Mouse (Mus musculus) embryonic facial prominence, embryonic 14.5 days (tissue): ENCODE data around the gene Slc2a4. TPM values are rescaled to one million over a fixed set of nuclear protein-coding genes. Genes with fewer than 3 reads are reported as not detected.

Experiments
- ATAC-seq: fragments of 200-750 bp; cut with Nextera tagmentation; 2 replicates; pipeline ENCODE4 v1.8.0; 2017; ENCODE audit warnings: low read depth, moderate number of reproducible peaks, moderate TSS enrichment
- DNase-seq: peaks from one replicate; pipeline ENCODE4 v3.0.0-alpha.2; 2015; ENCODE audit warnings: low spot score
- H3K27ac ChIP-seq: fragments of 300-500 bp; sonication (generic); replicated peaks from 2 replicates; pipeline ENCODE4 v1.5.1; 2014; ENCODE audit warnings: low read depth, mild to moderate bottlenecking, low read length, moderate library complexity
- H3K27me3 ChIP-seq: fragments of 300-500 bp; sonication (generic); replicated peaks from 2 replicates; pipeline ENCODE4 v1.6.1; 2014; ENCODE audit warnings: low read length; ENCODE audit not compliant: control insufficient read depth, insufficient read depth
- H3K36me3 ChIP-seq: fragments of 300-500 bp; sonication (generic); 2 replicates; pipeline ENCODE4 v1.6.1; 2014; ENCODE audit warnings: low read length, mixed read lengths; ENCODE audit not compliant: control insufficient read depth, insufficient read depth
- H3K4me1 ChIP-seq: fragments of 300-500 bp; sonication (generic); 2 replicates; pipeline ENCODE4 v1.6.1; 2014; ENCODE audit warnings: antibody characterized with exemption, low read length; ENCODE audit not compliant: control insufficient read depth, insufficient read depth
- H3K4me2 ChIP-seq: fragments of 300-500 bp; sonication (generic); 2 replicates; pipeline ENCODE4 v1.6.1; 2014; ENCODE audit warnings: low read depth, mild to moderate bottlenecking, low read length, moderate library complexity, mixed read lengths
- H3K4me3 ChIP-seq: fragments of 300-500 bp; sonication (generic); 2 replicates; pipeline ENCODE4 v1.5.1; 2014; ENCODE audit warnings: low read depth, mild to moderate bottlenecking, low read length
- H3K9ac ChIP-seq: fragments of 300-500 bp; sonication (generic); 2 replicates; pipeline ENCODE4 v1.6.1; 2014; ENCODE audit warnings: low read depth, mild to moderate bottlenecking, low read length, moderate library complexity, mixed read lengths
- H3K9me3 ChIP-seq: fragments of 300-500 bp; sonication (generic); 2 replicates; pipeline ENCODE4 v1.6.1; 2016; ENCODE audit warnings: low read length; ENCODE audit not compliant: control insufficient read depth
- WGBS: fragments of 180-500 bp; shearing (Covaris S2); extraction: QIAGEN DNeasy Blood & Tissue Kit; methylation state at CpG from one replicate; pipeline ENCODE4 v1.1.7; 2014; 5-methylcytosine and 5-hydroxymethylcytosine counted together
- microRNA-seq: library from miRNA; unstranded; fragments of <30 nt; microRNA quantifications from one replicate; pipeline ENCODE4, GENCODE M21; 2016; ENCODE audit warnings: borderline number of aligned reads
- polyA plus RNA-seq: library from polyadenylated mRNA; unstranded; fragments of >200 nt; fragmentation: Nextera tagmentation; extraction: Ambion mirVana; gene quantifications from 2 replicates; pipeline ENCODE4 v1.2.1, GENCODE M21; 2014

Slc2a4 gene
- polyA plus RNA-seq, 1 experiment from 2014 or later: 20.8 TPM

- H3K36me3 ChIP-seq: peaks cover 22% of the 10 kb centered on the region
- peak within 1 kb of the TSS; percentile 96 for H3K27ac ChIP-seq
- WGBS: 0% methylated on average over 33 of the region's 38 CpGs
- no peaks in the 10 kb centered on the region for H3K27me3 ChIP-seq
- H3K4me2 ChIP-seq: peak within 1 kb of the TSS; percentile 98
- peak; percentile 96 for ATAC-seq
- peak within 1 kb of the TSS; percentile 87 for H3K4me3 ChIP-seq
- H3K9ac ChIP-seq: peak within 1 kb of the TSS; percentile 88
- H3K4me1 ChIP-seq: peaks cover 19% of the 10 kb centered on the region
- peak; percentile 98 for DNase-seq
- no peaks in the 10 kb centered on the region for H3K9me3 ChIP-seq
These were observed 47.2 kb downstream of the Slc2a4 start, which contains the start of the genes 2810408A11Rik and Neurl4 for GRCm38 (mm10) chr11:69900471-69901405. 2810408A11Rik (minus strand) TSS chr11:69900987. Neurl4 (plus strand) TSS chr11:69901072.

GRCm38 (mm10) chr11:69899870-69900269 is 48.1 kb downstream of the Slc2a4 start:
- Histone ChIP-seq H3K9me3 (no peaks in the 10 kb centered on the region), H3K4me1 (peaks cover 19% of the 10 kb centered on the region), H3K4me2 (peak overlapping the region; percentile 98), H3K27me3 (no peaks in the 10 kb centered on the region), H3K4me3 (peak overlapping the region; percentile 87), H3K36me3 (peaks cover 14% of the 10 kb centered on the region), H3K9ac (peak overlapping the region; percentile 88), H3K27ac (peak overlapping the region; percentile 96; the same call in 1 of the 2 replicates)
- DNase-seq (no peak), ATAC-seq (no peak)
- 20% methylated on average over 4 of the region's 4 CpGs for WGBS

GRCm38 (mm10) chr11:69895291-69895690 is 52.7 kb downstream of the Slc2a4 start, which contains the start of gene Acap1:
Acap1 (minus strand) TSS chr11:69895539.
- Histone ChIP-seq H3K9ac (peak within 1 kb of the TSS; percentile 1; the same call in 1 of the 2 replicates), H3K27me3 (no peaks in the 10 kb centered on the region), H3K9me3 (no peaks in the 10 kb centered on the region), H3K36me3 (no peaks in the 10 kb centered on the region), H3K4me3 (no peak within 1 kb of the TSS), H3K27ac (no peak within 1 kb of the TSS), H3K4me2 (no peak within 1 kb of the TSS), H3K4me1 (peaks cover 12% of the 10 kb centered on the region)
- ATAC-seq (no peak), DNase-seq (no peak)
- 72% methylated on average over 4 of the region's 4 CpGs for WGBS

GRCm38 (mm10) chr11:69894671-69895070 is 53.3 kb downstream of the Slc2a4 start:
- WGBS: 65% methylated on average over 5 of the region's 5 CpGs

More at GRCm38 (mm10) chr11:69894671-69895070, 53.3 kb downstream of the Slc2a4 start:
- H3K27me3 ChIP-seq: no peaks in the 10 kb centered on the region
- no peak for DNase-seq
- H3K4me3 ChIP-seq: no peak overlapping the region
- no peak overlapping the region for H3K9ac ChIP-seq
- no peaks in the 10 kb centered on the region for H3K36me3 ChIP-seq
- no peak for ATAC-seq
- no peaks in the 10 kb centered on the region for H3K9me3 ChIP-seq
- H3K4me2 ChIP-seq: no peak overlapping the region
- H3K4me1 ChIP-seq: peaks cover 9% of the 10 kb centered on the region
- no peak overlapping the region for H3K27ac ChIP-seq

Small RNA genes within 50 kb of the gene (microRNA-seq; reads per million reads assigned to microRNA genes)
- not detected for gene Gm44349

Other genes starting within 250 kb of the Slc2a4 start
- gene Polr2a, start 189.6 kb downstream of the Slc2a4 start, polyA plus RNA-seq: 39.3 and 39.7 TPM in 2 replicates
- 0.12 TPM in 1 of 2 replicates, not detected in the other for gene Slc35g3, start 186.2 kb downstream of the Slc2a4 start, polyA plus RNA-seq
- gene Zbtb4, start 182.3 kb downstream of the Slc2a4 start, polyA plus RNA-seq: 3.5 and 3.9 TPM in 2 replicates
- 28.4 and 29.4 TPM in 2 replicates for gene Chrnb1, start 152.2 kb downstream of the Slc2a4 start, polyA plus RNA-seq
- gene Fgf11, start 146.3 kb downstream of the Slc2a4 start, polyA plus RNA-seq: 2.3 and 3.3 TPM in 2 replicates
- 4.1 and 4.3 TPM in 2 replicates for gene Tmem102, start 142.6 kb downstream of the Slc2a4 start, polyA plus RNA-seq
- not detected in 2 replicates for gene Gm39566, start 132.9 kb downstream of the Slc2a4 start, polyA plus RNA-seq
- gene Spem2, start 129.7 kb downstream of the Slc2a4 start, polyA plus RNA-seq: not detected in 2 replicates
- gene Spem1, start 126.0 kb downstream of the Slc2a4 start, polyA plus RNA-seq: 0.26 TPM in 1 of 2 replicates, not detected in the other
- gene Nlgn2, start 110.4 kb downstream of the Slc2a4 start, polyA plus RNA-seq: 8.3 and 10.6 TPM in 2 replicates
- gene Tmem256, start 109.7 kb downstream of the Slc2a4 start, polyA plus RNA-seq: 379 and 388 TPM in 2 replicates
- gene Plscr3, start 101.8 kb downstream of the Slc2a4 start, polyA plus RNA-seq: 102 and 121 TPM in 2 replicates
- gene Tnk1, start 89.5 kb downstream of the Slc2a4 start, polyA plus RNA-seq: 3.2 and 3.7 TPM in 2 replicates
- not detected in 2 replicates for gene Tmem95, start 70.2 kb downstream of the Slc2a4 start, polyA plus RNA-seq
- gene Kctd11, start 66.8 kb downstream of the Slc2a4 start, polyA plus RNA-seq: 5.9 and 7.2 TPM in 2 replicates
- 1.5 and 2.1 TPM in 2 replicates for gene Acap1, start 52.6 kb downstream of the Slc2a4 start, polyA plus RNA-seq
- gene 2810408A11Rik, start 47.2 kb downstream of the Slc2a4 start, polyA plus RNA-seq: 5.7 and 8.3 TPM in 2 replicates
- 10.1 and 10.3 TPM in 2 replicates for gene Neurl4, start 47.1 kb downstream of the Slc2a4 start, polyA plus RNA-seq
- 55.0 and 57.2 TPM in 2 replicates for gene Gps2, start 34.3 kb downstream of the Slc2a4 start, polyA plus RNA-seq
- gene Eif5a, start 26.2 kb downstream of the Slc2a4 start, polyA plus RNA-seq: 1,503 and 1,606 TPM in 2 replicates
- gene Ybx2, start 12.4 kb downstream of the Slc2a4 start, polyA plus RNA-seq: 2.9 and 4.2 TPM in 2 replicates
- gene Cldn7, start 16.6 kb upstream of the Slc2a4 start, polyA plus RNA-seq: 22.3 and 23.7 TPM in 2 replicates
- 37.4 and 39.2 TPM in 2 replicates for gene Ctdnep1, start 33.0 kb upstream of the Slc2a4 start, polyA plus RNA-seq
- gene Elp5, start 34.3 kb upstream of the Slc2a4 start, polyA plus RNA-seq: 109 and 116 TPM in 2 replicates
- gene Gabarap, start 43.0 kb upstream of the Slc2a4 start, polyA plus RNA-seq: 577 and 590 TPM in 2 replicates
- gene Phf23, start 47.6 kb upstream of the Slc2a4 start, polyA plus RNA-seq: 47.0 and 49.3 TPM in 2 replicates
- 30.8 and 36.2 TPM in 2 replicates for gene Dvl2, start 52.4 kb upstream of the Slc2a4 start, polyA plus RNA-seq
- gene Acadvl, start 67.2 kb upstream of the Slc2a4 start, polyA plus RNA-seq: 90.0 and 95.5 TPM in 2 replicates
- 7.3 and 8.4 TPM in 2 replicates for gene Dlg4, start 68.8 kb upstream of the Slc2a4 start, polyA plus RNA-seq
- 2.0 and 2.2 TPM in 2 replicates for gene Asgr1, start 105.9 kb upstream of the Slc2a4 start, polyA plus RNA-seq
- gene Asgr2, start 144.5 kb upstream of the Slc2a4 start, polyA plus RNA-seq: 0.32 TPM in 1 of 2 replicates, not detected in the other
- 0.79 and 2.1 TPM in 2 replicates for gene Mgl2, start 182.1 kb upstream of the Slc2a4 start, polyA plus RNA-seq
- gene Clec10a, start 208.0 kb upstream of the Slc2a4 start, polyA plus RNA-seq: 1.5 and 2.3 TPM in 2 replicates